Mouse (Mus musculus): ENCODE data around the gene Rhot1. TPM values are rescaled to one million over a fixed set of nuclear protein-coding genes. Genes with fewer than 3 reads are reported as not detected.
A peak's percentile ranks its signal among the peaks of the same experiment; 100 is the strongest.

The Rhot1 gene
- polyA plus RNA-seq, 1 experiment from 2014 or later: 86.3 TPM

DNA sequence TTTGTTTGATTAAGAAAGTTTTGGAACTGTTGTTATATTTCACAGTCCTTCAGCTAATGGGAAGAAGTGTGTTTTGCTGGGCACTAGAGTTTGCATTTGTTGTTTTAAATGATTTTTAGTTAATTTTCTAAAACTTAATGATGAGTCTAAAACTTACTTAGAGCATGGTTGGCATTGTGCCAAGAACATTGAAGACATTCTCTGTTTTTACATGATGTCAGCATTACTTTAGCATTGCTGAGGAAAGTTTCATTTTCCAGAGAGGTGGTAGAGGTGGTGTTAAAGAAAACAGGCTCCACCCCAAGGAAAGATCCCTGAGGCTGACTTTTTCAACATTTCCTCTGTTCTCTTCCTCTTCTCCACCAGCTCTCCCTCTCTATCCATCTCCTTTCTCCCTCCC, 38.2 kb downstream of the Rhot1 start:
- Histone ChIP-seq H3K9me3 (ENCODE audit: control insufficient read depth, low read length) (no peaks in the 10 kb centered on the region), H3K4me3 (replicated peaks; ENCODE audit: low read depth, low read length) (no peak overlapping the region), H3K9ac (replicated peaks; ENCODE audit: low read length) (no peak overlapping the region), H3K27ac (replicated peaks; ENCODE audit: low read depth, low read length) (no peak overlapping the region), H3K36me3 (ENCODE audit: control insufficient read depth, insufficient read depth, low read length) (peaks cover 83% of the 10 kb centered on the region), H3K4me2 (ENCODE audit: low read length) (no peak overlapping the region), H3K27me3 (ENCODE audit: control insufficient read depth, insufficient read depth, low read length) (no peaks in the 10 kb centered on the region), H3K4me1 (ENCODE audit: control insufficient read depth, insufficient read depth, low read length) (no peaks in the 10 kb centered on the region)
- ATAC-seq (ENCODE audit: low FRiP score, low TSS enrichment): no peak
- DNase-seq: peak; percentile 8

DNA sequence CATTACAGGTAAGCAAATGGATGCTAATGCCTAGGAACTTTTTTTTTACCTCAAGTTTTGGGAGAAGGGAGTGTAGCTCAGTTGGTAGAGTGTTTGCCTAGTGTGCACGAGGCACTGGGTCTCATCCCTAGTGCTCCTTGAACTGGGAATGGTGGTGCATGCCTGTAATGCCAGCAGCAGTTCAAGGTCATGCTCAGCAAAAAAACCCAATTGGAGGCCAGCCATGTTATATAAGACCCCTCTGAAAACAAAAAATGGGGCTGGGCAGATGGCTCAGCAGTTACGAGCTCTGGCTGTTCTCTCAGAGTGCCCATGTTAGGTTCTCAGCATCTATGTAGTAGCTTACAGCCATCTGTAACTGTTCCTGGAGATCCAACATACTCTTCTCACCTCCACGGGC, 39.7 kb downstream of the Rhot1 start:
- H3K36me3 ChIP-seq (ENCODE audit: control insufficient read depth, insufficient read depth, low read length): peaks cover 78% of the 10 kb centered on the region
- WGBS: 92% methylated on average over 3 of the region's 3 CpGs
- H3K4me1 ChIP-seq (ENCODE audit: control insufficient read depth, insufficient read depth, low read length): no peaks in the 10 kb centered on the region

DNA sequence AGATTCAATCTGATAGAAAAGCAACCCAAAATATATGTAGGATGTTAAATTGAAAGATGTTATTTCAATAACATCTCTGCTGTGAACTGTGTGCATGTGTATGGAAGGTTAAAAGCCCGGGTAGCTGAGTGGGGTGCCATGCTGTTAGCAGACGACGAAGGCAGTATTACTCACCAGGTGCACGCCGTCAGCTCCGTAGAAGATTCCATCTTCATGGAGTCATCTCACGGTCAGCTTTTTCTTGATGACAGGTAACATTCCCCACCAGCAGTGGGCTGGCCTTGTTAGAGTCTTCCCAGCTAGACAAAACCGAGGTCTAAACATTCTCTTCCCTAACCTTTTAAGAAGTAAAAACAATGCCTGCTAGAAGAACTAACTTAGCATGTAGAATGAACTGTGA, 55.3 kb downstream of the Rhot1 start:
- Histone ChIP-seq H3K4me2 (ENCODE audit: low read length) (no peak overlapping the region), H3K27me3 (ENCODE audit: control insufficient read depth, insufficient read depth, low read length) (no peaks in the 10 kb centered on the region), H3K9ac (replicated peaks; ENCODE audit: low read length) (no peak overlapping the region), H3K9me3 (ENCODE audit: control insufficient read depth, low read length) (no peaks in the 10 kb centered on the region), H3K4me3 (replicated peaks; ENCODE audit: low read depth, low read length) (no peak overlapping the region), H3K36me3 (ENCODE audit: control insufficient read depth, insufficient read depth, low read length) (peaks cover 64% of the 10 kb centered on the region), H3K27ac (replicated peaks; ENCODE audit: low read depth, low read length) (no peak overlapping the region), H3K4me1 (ENCODE audit: control insufficient read depth, insufficient read depth, low read length) (no peaks in the 10 kb centered on the region)
- no peak for ATAC-seq (ENCODE audit: low FRiP score, low TSS enrichment)
- WGBS: 92% methylated on average over 8 of the region's 8 CpGs
- DNase-seq: no peak

More for the DNA sequence above, 39.7 kb downstream of the Rhot1 start:
- H3K9me3 ChIP-seq (ENCODE audit: control insufficient read depth, low read length): no peaks in the 10 kb centered on the region
- ATAC-seq (ENCODE audit: low FRiP score, low TSS enrichment) (no peak), DNase-seq (no peak)
- no peak overlapping the region for H3K4me2 ChIP-seq (ENCODE audit: low read length)
- no peaks in the 10 kb centered on the region for H3K27me3 ChIP-seq (ENCODE audit: control insufficient read depth, insufficient read depth, low read length)
- H3K4me3 ChIP-seq (replicated peaks; ENCODE audit: low read depth, low read length): no peak overlapping the region
- H3K27ac ChIP-seq (replicated peaks; ENCODE audit: low read depth, low read length): no peak overlapping the region
- H3K9ac ChIP-seq (replicated peaks; ENCODE audit: low read length): no peak overlapping the region

GRCm38 (mm10) chr11:80271096-80271495, 62.3 kb downstream of the Rhot1 start:
- DNase-seq (no peak), ATAC-seq (ENCODE audit: low FRiP score, low TSS enrichment) (no peak)
- Histone ChIP-seq H3K4me2 (ENCODE audit: low read length) (no peak overlapping the region), H3K36me3 (ENCODE audit: control insufficient read depth, insufficient read depth, low read length) (peaks cover 22% of the 10 kb centered on the region), H3K27ac (replicated peaks; ENCODE audit: low read depth, low read length) (no peak overlapping the region), H3K9me3 (ENCODE audit: control insufficient read depth, low read length) (0 out of 2 replicates have a peak, but pooled peaks cover 2% of the 10 kb centered on the region), H3K4me1 (ENCODE audit: control insufficient read depth, insufficient read depth, low read length) (no peaks in the 10 kb centered on the region), H3K4me3 (replicated peaks; ENCODE audit: low read depth, low read length) (no peak overlapping the region), H3K9ac (replicated peaks; ENCODE audit: low read length) (no peak overlapping the region), H3K27me3 (ENCODE audit: control insufficient read depth, insufficient read depth, low read length) (no peaks in the 10 kb centered on the region)
- WGBS: 92% methylated on average over 5 of the region's 5 CpGs

DNA sequence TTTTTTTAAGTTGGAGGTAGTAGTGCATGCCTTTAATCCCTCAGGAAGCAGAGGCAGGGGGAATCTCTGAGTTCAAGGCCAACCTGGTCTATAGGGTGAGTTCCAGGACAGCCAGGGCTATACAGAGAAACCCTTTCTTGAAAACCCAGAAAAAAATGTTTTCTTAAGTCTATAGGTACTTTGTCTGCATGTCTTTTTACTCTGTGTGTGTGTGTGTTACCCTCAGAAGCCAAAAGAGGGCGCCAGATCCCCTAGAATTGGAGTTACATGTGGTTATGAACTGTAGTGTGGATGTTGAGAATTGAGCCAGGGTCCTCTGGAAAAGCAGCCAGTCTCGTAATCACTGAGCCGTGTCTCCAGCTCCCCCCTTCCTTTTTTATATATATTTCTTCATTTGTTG, 66.2 kb downstream of the Rhot1 start:
- Histone ChIP-seq H3K27me3 (ENCODE audit: control insufficient read depth, insufficient read depth, low read length) (no peaks in the 10 kb centered on the region), H3K27ac (replicated peaks; ENCODE audit: low read depth, low read length) (no peak overlapping the region), H3K9me3 (ENCODE audit: control insufficient read depth, low read length) (0 out of 2 replicates have a peak, but pooled peaks cover 2% of the 10 kb centered on the region), H3K4me2 (ENCODE audit: low read length) (no peak overlapping the region), H3K4me1 (ENCODE audit: control insufficient read depth, insufficient read depth, low read length) (no peaks in the 10 kb centered on the region), H3K36me3 (ENCODE audit: control insufficient read depth, insufficient read depth, low read length) (no peaks in the 10 kb centered on the region), H3K9ac (replicated peaks; ENCODE audit: low read length) (no peak overlapping the region), H3K4me3 (replicated peaks; ENCODE audit: low read depth, low read length) (no peak overlapping the region)
- DNase-seq (no peak), ATAC-seq (ENCODE audit: low FRiP score, low TSS enrichment) (no peak)
- WGBS: 67% methylated on average over 3 of the region's 3 CpGs

DNA sequence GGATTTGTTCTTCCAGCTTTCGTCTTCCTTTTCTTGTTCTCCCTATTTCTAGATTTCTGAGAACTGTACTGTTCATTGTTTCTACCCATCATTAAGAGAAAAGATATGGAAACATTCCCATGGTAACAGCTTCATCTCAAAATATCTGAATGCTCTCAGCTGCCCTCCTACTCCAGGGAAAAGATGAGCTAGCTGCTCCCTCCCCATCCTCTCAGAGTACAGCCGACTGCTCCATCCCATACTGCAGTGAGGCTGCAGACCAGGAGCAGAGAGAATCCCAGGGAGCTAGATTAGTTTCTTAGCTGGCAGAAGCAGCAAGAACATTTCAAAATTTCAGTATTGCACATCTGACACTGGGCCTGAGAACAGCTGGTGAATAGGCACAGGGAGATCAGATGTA, 69.2 kb downstream of the Rhot1 start:
- no peak overlapping the region for H3K27ac ChIP-seq (replicated peaks; ENCODE audit: low read depth, low read length)
- H3K4me1 ChIP-seq (ENCODE audit: control insufficient read depth, insufficient read depth, low read length): no peaks in the 10 kb centered on the region
- no peaks in the 10 kb centered on the region for H3K27me3 ChIP-seq (ENCODE audit: control insufficient read depth, insufficient read depth, low read length)
- H3K4me2 ChIP-seq (ENCODE audit: low read length): no peak overlapping the region
- no peaks in the 10 kb centered on the region for H3K36me3 ChIP-seq (ENCODE audit: control insufficient read depth, insufficient read depth, low read length)
- no peak overlapping the region for H3K9ac ChIP-seq (replicated peaks; ENCODE audit: low read length)
- H3K4me3 ChIP-seq (replicated peaks; ENCODE audit: low read depth, low read length): no peak overlapping the region
- 70% methylated on average over 2 of the region's 2 CpGs for WGBS
- DNase-seq: no peak
- 0 out of 2 replicates have a peak, but pooled peaks cover 2% of the 10 kb centered on the region for H3K9me3 ChIP-seq (ENCODE audit: control insufficient read depth, low read length)
- ATAC-seq (ENCODE audit: low FRiP score, low TSS enrichment): no peak

GRCm38 (mm10) chr11:80283786-80284185, 75.0 kb downstream of the Rhot1 start:
- Histone ChIP-seq H3K9ac (replicated peaks; ENCODE audit: low read length) (no peak overlapping the region), H3K27ac (replicated peaks; ENCODE audit: low read depth, low read length) (no peak overlapping the region), H3K4me2 (ENCODE audit: low read length) (no peak overlapping the region), H3K27me3 (ENCODE audit: control insufficient read depth, insufficient read depth, low read length) (no peaks in the 10 kb centered on the region), H3K4me1 (ENCODE audit: control insufficient read depth, insufficient read depth, low read length) (no peaks in the 10 kb centered on the region), H3K4me3 (replicated peaks; ENCODE audit: low read depth, low read length) (no peak overlapping the region), H3K9me3 (ENCODE audit: control insufficient read depth, low read length) (no peaks in the 10 kb centered on the region), H3K36me3 (ENCODE audit: control insufficient read depth, insufficient read depth, low read length) (no peaks in the 10 kb centered on the region)
- 83% methylated on average over 3 of the region's 3 CpGs for WGBS
- no peak for DNase-seq
- ATAC-seq (ENCODE audit: low FRiP score, low TSS enrichment): no peak

GRCm38 (mm10) chr11:80284641-80285040, 75.8 kb downstream of the Rhot1 start:
- Histone ChIP-seq H3K4me2 (ENCODE audit: low read length) (no peak overlapping the region), H3K27me3 (ENCODE audit: control insufficient read depth, insufficient read depth, low read length) (no peaks in the 10 kb centered on the region), H3K4me3 (replicated peaks; ENCODE audit: low read depth, low read length) (no peak overlapping the region), H3K36me3 (ENCODE audit: control insufficient read depth, insufficient read depth, low read length) (no peaks in the 10 kb centered on the region), H3K9ac (replicated peaks; ENCODE audit: low read length) (no peak overlapping the region), H3K27ac (replicated peaks; ENCODE audit: low read depth, low read length) (no peak overlapping the region), H3K4me1 (ENCODE audit: control insufficient read depth, insufficient read depth, low read length) (peaks cover 5% of the 10 kb centered on the region), H3K9me3 (ENCODE audit: control insufficient read depth, low read length) (no peaks in the 10 kb centered on the region)
- no peak for DNase-seq
- WGBS: 56% methylated on average over 6 of the region's 6 CpGs
- ATAC-seq (ENCODE audit: low FRiP score, low TSS enrichment): no peak

DNA sequence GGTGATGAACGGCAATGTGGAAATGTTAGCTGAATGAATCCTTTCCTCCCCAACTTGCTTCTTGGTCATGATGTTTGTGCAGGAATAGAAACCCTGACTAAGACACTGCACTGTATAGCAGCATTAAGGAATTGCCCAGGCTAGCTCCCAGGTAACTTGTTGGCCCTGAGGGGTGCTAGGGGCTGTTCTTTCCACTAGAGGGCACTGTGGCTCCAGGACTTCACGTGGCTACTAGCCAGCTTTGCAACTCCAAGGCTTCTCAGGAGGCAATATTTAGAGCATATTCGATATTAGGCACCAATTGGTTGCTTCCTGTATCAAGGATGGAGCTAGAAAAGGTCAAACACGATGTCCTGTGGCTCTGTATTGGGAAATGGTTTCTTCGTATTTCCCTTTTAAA, 78.3 kb downstream of the Rhot1 start:
- 15% methylated on average over 5 of the region's 5 CpGs for WGBS
- DNase-seq: peak; percentile 92
- Histone ChIP-seq H3K27me3 (ENCODE audit: control insufficient read depth, insufficient read depth, low read length) (no peaks in the 10 kb centered on the region), H3K27ac (replicated peaks; ENCODE audit: low read depth, low read length) (no peak overlapping the region), H3K9me3 (ENCODE audit: control insufficient read depth, low read length) (no peaks in the 10 kb centered on the region), H3K36me3 (ENCODE audit: control insufficient read depth, insufficient read depth, low read length) (no peaks in the 10 kb centered on the region), H3K4me2 (ENCODE audit: low read length) (no peak overlapping the region), H3K4me3 (replicated peaks; ENCODE audit: low read depth, low read length) (no peak overlapping the region), H3K4me1 (ENCODE audit: control insufficient read depth, insufficient read depth, low read length) (peaks cover 15% of the 10 kb centered on the region), H3K9ac (replicated peaks; ENCODE audit: low read length) (no peak overlapping the region)
- ATAC-seq (ENCODE audit: low FRiP score, low TSS enrichment): no peak
